9 mouse cellular contexts compared by ENCODE assay signal in genomic region chr12:86989890-86990754, GRCm38 (mm10). TPM values are rescaled to one million over a fixed set of nuclear protein-coding genes. Genes with fewer than 3 reads are reported as not detected.
DNase-seq lines count a peak whose midpoint lies in the region; ATAC-seq and TF ChIP-seq lines count a peak whose summit lies in the region.
"Had no signal": no experiment of that assay in that cellular context is flagged by ENCODE, and none has a peak within 500 bp of the region (broad histone marks: within the 10 kb centered on the region; RNA-seq: fewer than 3 reads in every experiment).

Zdhhc22 (minus strand) TSS chr12:86990430.

- peaks cover 15% of the 10 kb centered on the region for H3K4me1 ChIP-seq in kidney, embryonic 15.5 days
- H3K4me1 ChIP-seq in heart, postnatal 0 days (ENCODE audit: control insufficient read depth, insufficient read depth), result no peaks in the 10 kb centered on the region

- CTCF ChIA-PET in Patski (lab: Charles Lee), result interaction anchor here (1.2 kb wide), 1 partner anchor 12 kb away, joined by 3 read pairs; no protein-coding TSS in a partner anchor

- intact Hi-C loops in left cerebral cortex, postnatal 36 days (cut with DNase I), result loop anchor here (5.0 kb wide), 1 partner anchor 62 kb away; no protein-coding TSS in a partner anchor

- H3K9me3 ChIP-seq in kidney, embryonic 15.5 days (replicated peaks), result no peaks in the 10 kb centered on the region
- no peaks in the 10 kb centered on the region for H3K9me3 ChIP-seq in heart, postnatal 0 days (replicated peaks; ENCODE audit: control insufficient read depth, low read length)

- TF ChIP-seq CTCF in Patski (IDR thresholded peaks at IDR 0.05), result no peak
- no peak for TF ChIP-seq CTCF in heart, postnatal 0 days (IDR thresholded peaks at IDR 0.05; ENCODE audit: low read depth)

- DNase-seq in kidney, adult 9 months, result no peak
- DNase-seq in Patski (ENCODE audit: low read depth, low spot score), result no peak
- peak; percentile 41 for DNase-seq in heart, postnatal 0 days (ENCODE audit: low spot score)
- DNase-seq in left cerebral cortex, postnatal 36 days (ENCODE audit: low spot score in 2 of 2), result peak; percentile 53 to 66
- DNase-seq in neural tube, embryonic 10.5 days (ENCODE audit: extremely low spot score, low spot score), result peak; percentile 65
- DNase-seq in yolk sac, embryonic 10.5 days (ENCODE audit: low spot score), result no peak

- H3K9ac ChIP-seq in kidney, embryonic 15.5 days, result no peak within 1 kb of the TSS
- H3K9ac ChIP-seq in heart, postnatal 0 days (replicated peaks; ENCODE audit: low read depth, low read length), result no peak within 1 kb of the TSS
- H3K9ac ChIP-seq: liver, embryonic 14.5 days had no signal

- peak; percentile 85 for ATAC-seq in kidney, embryonic 15.5 days (replicated peaks; ENCODE audit: low FRiP score)
- ATAC-seq in Patski, result peak; percentile 31
- ATAC-seq in common myeloid progenitor, adult 5-6 weeks (replicated peaks; ENCODE audit: low read depth, poor library complexity, severe bottlenecking), result peak; percentile 72
- peak; percentile 62 for ATAC-seq in heart, postnatal 0 days (ENCODE audit: insufficient read depth, low read depth)

- H3K4me3 ChIP-seq in kidney, embryonic 15.5 days (replicated peaks), result peak within 1 kb of the TSS; percentile 23
- H3K4me3 ChIP-seq in heart, postnatal 0 days (ENCODE audit: low read depth, low read length), result peak within 1 kb of the TSS; percentile 25

- no peak within 1 kb of the TSS for H3K27ac ChIP-seq in kidney, embryonic 15.5 days
- H3K27ac ChIP-seq in heart, postnatal 0 days (ENCODE audit: low read depth), result no peak within 1 kb of the TSS
- H3K27ac ChIP-seq: liver, embryonic 14.5 days had no signal

- peaks cover 75% of the 10 kb centered on the region for H3K27me3 ChIP-seq in kidney, embryonic 15.5 days
- H3K27me3 ChIP-seq in Patski, result peaks cover 63% of the 10 kb centered on the region
- peaks cover 71% of the 10 kb centered on the region for H3K27me3 ChIP-seq in heart, postnatal 0 days (ENCODE audit: control insufficient read depth, insufficient read depth, low read length)

- H3K4me2 ChIP-seq in kidney, embryonic 15.5 days, result peak within 1 kb of the TSS; percentile 55
- H3K4me2 ChIP-seq in heart, postnatal 0 days (ENCODE audit: low read depth, low read length), result peak within 1 kb of the TSS; percentile 44

- POLR2A ChIA-PET in Patski (lab: Charles Lee), result no interaction called here

- TF ChIP-seq EP300 in heart, postnatal 0 days (IDR thresholded peaks at IDR 0.05; ENCODE audit: low read depth), result no peak

- H3K36me3 ChIP-seq in kidney, embryonic 15.5 days, result no peaks in the 10 kb centered on the region
- no peaks in the 10 kb centered on the region for H3K36me3 ChIP-seq in heart, postnatal 0 days (replicated peaks; ENCODE audit: control insufficient read depth, insufficient read depth, low read length)

- in situ Hi-C loops in Patski (cut with MboI; ENCODE audit: low pct_unique_long_range_greater_than_20kb), result no loop called here

- WGBS in kidney, embryonic 15.5 days, result 3% methylated on average over 63 of the region's 68 CpGs
- WGBS in heart, postnatal 0 days, result 2% methylated on average over 54 of the region's 68 CpGs

RNA-seq across cellular contexts. Expression of gene Zdhhc22, which starts in this region (rescaled TPM):
- 0.08 TPM in 1 of 2 replicates, not detected in the other for polyA plus RNA-seq in kidney, embryonic 15.5 days (2015; fragmentation: Nextera tagmentation; extraction: Ambion mirVana)
- not detected for polyA plus RNA-seq in Patski (2021)
- not detected in 2 replicates for total RNA-seq in common myeloid progenitor, adult 5-6 weeks (2017)
- total RNA-seq in heart, postnatal 0 days (2014; rRNA removed; ENCODE audit: low replicate concordance), result not detected in 2 replicates
- 0.05 TPM in 1 of 2 replicates, not detected in the other for polyA plus RNA-seq in heart, postnatal 0 days (2015; fragmentation: Nextera tagmentation; extraction: Ambion mirVana)
- 10 to 100 TPM; 51.6 to 58.0 TPM for total RNA-seq in left cerebral cortex, postnatal 36 days (2021)
- polyA plus RNA-seq: liver, embryonic 14.5 days had no signal

Comparison
In these comparisons a context has a peak if more than half of its experiments do, and no peak if none do; other contexts are left out.
1. RNA of gene Zdhhc22 (total RNA-seq): 51.6 to 58.0 TPM in left cerebral cortex, postnatal 36 days; not detected in common myeloid progenitor, adult 5-6 weeks and not detected in heart, postnatal 0 days; every median in the first group is over 10 times any median in the second.
2. Peak in ATAC-seq, H3K4me3 ChIP-seq and H3K4me2 ChIP-seq in kidney, embryonic 15.5 days; RNA of the gene not detected or under 1 TPM.
3. Peak in ATAC-seq in Patski; RNA of the gene not detected or under 1 TPM.
4. Peak in ATAC-seq in common myeloid progenitor, adult 5-6 weeks; RNA of the gene not detected or under 1 TPM.
5. Peak in DNase-seq, ATAC-seq, H3K4me3 ChIP-seq and H3K4me2 ChIP-seq in heart, postnatal 0 days; RNA of the gene not detected or under 1 TPM.
6. ATAC-seq: peak in every context shown above with its lines; median percentile 85 in kidney, embryonic 15.5 days; 72 in common myeloid progenitor, adult 5-6 weeks; 62 in heart, postnatal 0 days; 31 in Patski.
7. DNase-seq: peak in left cerebral cortex, postnatal 36 days (2 of 2) and neural tube, embryonic 10.5 days (single experiment); none in kidney, adult 9 months (single experiment), Patski (single experiment) and yolk sac, embryonic 10.5 days (single experiment).